Mouse (Mus musculus) limb, embryonic 13.5 days (tissue): ENCODE measurements around the gene Cpsf6. TPM values are rescaled to one million over a fixed set of nuclear protein-coding genes. Genes with fewer than 3 reads are reported as not detected.

Experiments
- ATAC-seq: fragments of 200-750 bp; cut with Nextera tagmentation; 2 replicates; pipeline ENCODE4 v1.8.0; 2017; ENCODE audit warnings: low read depth, moderate number of reproducible peaks, moderate TSS enrichment; ENCODE audit not compliant: low FRiP score
- H3K27ac ChIP-seq: fragments of 300-500 bp; sonication (generic); 2 replicates; pipeline ENCODE4 v1.5.1; 2015; ENCODE audit warnings: inconsistent platforms, mild to moderate bottlenecking, moderate library complexity
- H3K27me3 ChIP-seq: fragments of 300-500 bp; sonication (generic); 2 replicates; pipeline ENCODE4 v1.6.1; 2015; ENCODE audit warnings: mild to moderate bottlenecking, inconsistent platforms
- H3K36me3 ChIP-seq: fragments of 300-500 bp; sonication (generic); 2 replicates; pipeline ENCODE4 v1.6.1; 2015; ENCODE audit warnings: inconsistent platforms, mild to moderate bottlenecking, moderate library complexity
- H3K4me1 ChIP-seq: fragments of 300-500 bp; sonication (generic); 2 replicates; pipeline ENCODE4 v1.6.1; 2015; ENCODE audit warnings: inconsistent platforms
- H3K4me2 ChIP-seq: fragments of 300-500 bp; sonication (generic); replicated peaks from 2 replicates; pipeline ENCODE4 v1.6.1; 2015; ENCODE audit warnings: inconsistent platforms, mild to moderate bottlenecking, moderate library complexity
- H3K4me3 ChIP-seq: fragments of 300-500 bp; sonication (generic); 2 replicates; pipeline ENCODE4 v1.5.1; 2015; ENCODE audit warnings: moderate library complexity, mild to moderate bottlenecking, inconsistent platforms
- H3K9ac ChIP-seq: fragments of 300-500 bp; sonication (generic); 2 replicates; pipeline ENCODE4 v1.6.1; 2015; ENCODE audit warnings: mild to moderate bottlenecking, inconsistent platforms
- H3K9me3 ChIP-seq: fragments of 300-500 bp; sonication (generic); 2 replicates; pipeline ENCODE4 v1.6.1; 2016; ENCODE audit warnings: inconsistent platforms
- WGBS: fragments of 180-500 bp; shearing (Covaris S2); methylation state at CpG from one replicate; pipeline ENCODE4 v1.1.7; 2015; 5-methylcytosine and 5-hydroxymethylcytosine counted together
- polyA plus RNA-seq: library from polyadenylated mRNA; unstranded; fragments of >200 nt; fragmentation: Nextera tagmentation; extraction: Ambion mirVana; gene quantifications from 2 replicates; pipeline ENCODE4 v1.2.1, GENCODE M21; 2015

Cpsf6 gene
- polyA plus RNA-seq, 1 experiment from 2014 or later, result 191 TPM

DNA sequence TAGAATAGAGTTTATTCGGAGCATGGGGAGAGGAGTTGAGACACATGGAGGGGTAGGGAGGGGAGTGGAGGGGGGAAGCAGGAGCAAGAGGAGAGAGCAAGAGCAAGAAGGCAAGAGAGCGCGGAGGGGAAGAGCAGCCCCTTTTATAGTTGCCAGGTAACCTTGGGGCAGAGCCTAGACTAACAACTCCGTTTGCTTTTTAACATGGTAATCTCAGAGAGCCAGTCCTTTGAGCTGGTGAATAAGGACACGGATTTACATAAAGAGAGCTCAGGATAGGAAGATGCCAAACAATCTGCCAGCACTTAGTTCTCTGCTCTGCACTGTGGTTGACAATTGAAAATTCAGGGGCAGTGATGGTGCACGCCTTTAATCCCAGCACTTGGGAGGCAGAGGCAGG, 31.3 kb upstream of the Cpsf6 start:
- Histone ChIP-seq H3K4me1 (no peaks in the 10 kb centered on the region), H3K36me3 (no peaks in the 10 kb centered on the region), H3K27ac (no peak overlapping the region), H3K27me3 (0 out of 2 replicates have a peak, but pooled peaks cover 3% of the 10 kb centered on the region), H3K4me3 (no peak overlapping the region), H3K9ac (no peak overlapping the region), H3K9me3 (no peaks in the 10 kb centered on the region), H3K4me2 (no peak overlapping the region)
- ATAC-seq, result no peak
- 75% methylated on average over 6 of the region's 6 CpGs for WGBS

DNA sequence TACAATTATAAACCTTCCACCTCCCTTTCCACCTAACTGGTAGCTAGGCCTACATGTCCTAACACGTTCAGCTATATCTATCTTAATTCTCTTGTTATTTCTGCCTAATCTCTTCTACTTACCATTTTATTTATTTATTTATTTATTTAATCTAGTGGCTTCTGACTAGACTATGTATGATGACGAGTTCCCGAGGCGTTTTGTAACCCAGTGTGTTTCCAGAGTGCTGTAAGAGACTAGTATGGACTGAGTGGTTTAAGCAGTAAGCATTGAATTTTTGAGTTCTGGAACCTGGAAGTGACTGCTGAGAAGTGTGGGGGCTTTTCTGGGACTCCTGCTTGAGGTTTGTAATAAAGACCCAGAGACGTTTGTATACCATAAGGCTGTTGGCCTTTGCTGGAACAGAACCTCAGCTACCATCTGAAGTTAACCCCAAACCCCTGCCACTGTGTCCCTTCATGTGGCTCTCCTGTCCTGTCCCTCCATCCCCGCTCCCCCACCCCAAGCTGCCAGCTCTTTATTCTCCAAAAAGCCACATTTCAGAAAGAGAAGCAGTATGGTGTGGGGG, 30.8 kb upstream of the Cpsf6 start:
- H3K4me1 ChIP-seq, result no peaks in the 10 kb centered on the region
- 0 out of 2 replicates have a peak, but pooled peaks cover 3% of the 10 kb centered on the region for H3K27me3 ChIP-seq
- no peak overlapping the region for H3K4me2 ChIP-seq
- no peaks in the 10 kb centered on the region for H3K9me3 ChIP-seq
- H3K4me3 ChIP-seq, result no peak overlapping the region
- no peak overlapping the region for H3K9ac ChIP-seq
- ATAC-seq, result no peak
- no peak overlapping the region for H3K27ac ChIP-seq
- WGBS, result 82% methylated on average over 6 of the region's 6 CpGs
- no peaks in the 10 kb centered on the region for H3K36me3 ChIP-seq

DNA sequence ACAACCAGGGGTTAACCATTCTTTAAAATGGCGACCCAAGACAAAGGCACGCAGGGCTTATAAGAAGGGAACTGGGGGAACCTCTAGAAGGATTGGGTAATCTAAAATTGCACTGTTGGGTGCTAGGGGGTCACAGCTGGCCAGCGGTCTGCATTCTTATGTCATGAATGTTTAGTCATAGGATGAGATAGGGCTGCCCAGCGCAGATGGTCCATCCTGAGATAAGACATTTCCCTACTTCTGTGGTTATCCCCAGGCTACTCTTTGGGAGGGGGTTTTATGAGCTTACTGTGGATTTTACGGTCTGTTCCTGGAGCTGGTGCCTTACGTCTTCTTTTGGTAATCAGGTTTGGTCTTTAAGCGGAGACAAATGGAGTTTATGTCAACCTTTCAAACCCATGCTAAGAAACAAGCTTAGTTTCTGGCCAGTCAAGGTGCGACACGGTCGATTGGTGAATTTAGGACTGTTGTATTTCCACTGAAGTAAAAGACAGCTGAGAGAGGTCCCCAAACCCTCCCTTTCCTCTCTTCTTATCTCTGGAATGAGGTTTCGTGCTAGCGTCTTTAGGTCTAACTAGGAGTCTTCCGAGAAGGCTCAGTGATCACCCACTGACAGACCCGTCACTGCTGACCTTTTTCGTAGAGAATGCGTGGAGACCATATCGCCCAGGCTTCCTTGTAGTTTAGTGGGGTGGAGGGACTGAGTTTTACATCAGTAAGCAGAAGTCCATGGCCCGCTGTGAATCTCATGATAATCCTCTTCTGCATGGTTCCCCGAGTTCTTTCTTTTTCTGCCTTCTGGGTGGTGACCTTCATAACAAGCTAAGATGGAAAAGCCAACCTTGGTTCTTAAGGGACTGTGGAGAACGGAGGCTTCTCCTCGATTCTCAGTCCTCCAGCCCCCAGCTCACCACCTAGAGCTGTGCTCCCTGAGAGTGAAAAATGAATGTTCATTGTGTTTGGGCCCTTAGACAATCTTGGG, 29.8 kb upstream of the Cpsf6 start:
- H3K4me1 ChIP-seq, result no peaks in the 10 kb centered on the region
- H3K9me3 ChIP-seq, result no peaks in the 10 kb centered on the region
- H3K4me2 ChIP-seq, result no peak overlapping the region
- no peak overlapping the region for H3K9ac ChIP-seq
- H3K27me3 ChIP-seq, result 0 out of 2 replicates have a peak, but pooled peaks cover 3% of the 10 kb centered on the region
- H3K27ac ChIP-seq, result no peak overlapping the region
- ATAC-seq, result no peak
- H3K36me3 ChIP-seq, result no peaks in the 10 kb centered on the region
- no peak overlapping the region for H3K4me3 ChIP-seq
- 65% methylated on average over 21 of the region's 21 CpGs for WGBS

DNA sequence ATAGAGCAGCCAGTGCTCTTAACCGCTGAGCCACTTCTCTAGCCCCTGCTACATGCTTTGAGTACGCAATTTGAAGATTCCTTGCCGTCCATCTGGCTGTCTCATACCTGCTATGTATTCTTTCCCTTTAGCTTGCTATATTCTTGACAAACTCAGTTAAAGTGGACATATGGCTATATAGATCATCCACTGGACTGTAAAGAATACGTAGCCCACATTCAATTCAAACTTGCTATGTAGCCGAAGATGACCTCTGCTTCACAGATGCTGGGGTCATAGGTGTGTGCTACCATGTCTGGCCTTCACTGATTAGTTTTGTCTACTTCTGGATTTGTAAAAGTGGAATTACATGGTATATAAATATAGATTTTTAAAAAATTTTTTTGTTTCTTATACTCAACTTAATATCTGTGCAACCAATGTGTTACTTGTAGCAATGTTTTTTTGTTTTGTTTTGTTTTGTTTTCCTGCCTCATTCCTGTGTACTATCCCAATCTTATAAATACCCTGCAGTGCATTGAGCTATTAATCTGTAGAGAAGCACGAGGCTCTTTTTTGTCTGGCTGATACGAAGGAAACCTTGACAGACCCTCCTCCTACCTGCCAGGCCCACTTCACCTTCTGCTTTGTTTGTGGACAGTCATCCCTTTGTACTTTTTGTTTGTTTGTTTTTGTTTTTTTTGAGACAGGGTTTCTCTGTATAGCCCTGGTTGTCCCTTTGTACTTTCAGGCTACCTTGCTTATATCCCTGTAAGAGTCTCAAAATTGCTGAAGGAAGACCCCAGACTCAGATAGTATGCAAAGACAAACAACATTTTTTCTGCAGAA, 28.9 kb upstream of the Cpsf6 start:
- no peak overlapping the region for H3K9ac ChIP-seq
- no peaks in the 10 kb centered on the region for H3K36me3 ChIP-seq
- H3K27me3 ChIP-seq, result 0 out of 2 replicates have a peak, but pooled peaks cover 3% of the 10 kb centered on the region
- 80% methylated on average over 7 of the region's 7 CpGs for WGBS
- no peak overlapping the region for H3K4me3 ChIP-seq
- H3K4me1 ChIP-seq, result no peaks in the 10 kb centered on the region
- no peak for ATAC-seq
- no peak overlapping the region for H3K4me2 ChIP-seq
- H3K9me3 ChIP-seq, result no peaks in the 10 kb centered on the region
- no peak overlapping the region for H3K27ac ChIP-seq

DNA sequence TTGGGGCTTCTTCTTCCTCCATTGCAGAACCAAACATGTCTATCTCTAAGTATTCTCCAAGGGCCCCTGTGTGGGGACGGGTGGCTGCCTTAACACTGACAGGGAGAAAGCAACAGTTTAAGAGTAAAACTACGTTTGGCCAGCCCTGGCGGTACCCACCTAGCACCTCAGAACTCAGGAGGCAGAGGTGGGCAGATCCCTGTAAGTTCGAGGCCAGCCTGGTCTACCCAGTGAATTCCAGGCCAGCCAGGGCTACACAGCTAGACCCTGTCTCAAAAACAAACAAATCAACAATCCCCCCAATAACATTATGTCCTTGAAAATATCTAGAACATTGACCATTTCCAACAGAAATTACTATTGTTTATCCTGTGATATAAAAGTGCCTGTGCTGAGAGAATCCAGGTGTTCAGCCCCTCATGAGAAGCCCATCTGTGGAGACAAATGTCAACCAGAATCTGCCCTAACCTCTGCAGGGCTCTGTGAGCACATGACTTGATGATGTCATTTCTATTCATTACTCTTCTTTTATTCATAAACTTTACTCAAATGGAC, 28.0 kb upstream of the Cpsf6 start:
- Histone ChIP-seq H3K36me3 (no peaks in the 10 kb centered on the region), H3K4me1 (no peaks in the 10 kb centered on the region), H3K4me3 (no peak overlapping the region), H3K9me3 (no peaks in the 10 kb centered on the region), H3K9ac (no peak overlapping the region), H3K27ac (no peak overlapping the region), H3K4me2 (no peak overlapping the region), H3K27me3 (0 out of 2 replicates have a peak, but pooled peaks cover 3% of the 10 kb centered on the region)
- WGBS, result 85% methylated on average over 4 of the region's 4 CpGs
- no peak for ATAC-seq

DNA sequence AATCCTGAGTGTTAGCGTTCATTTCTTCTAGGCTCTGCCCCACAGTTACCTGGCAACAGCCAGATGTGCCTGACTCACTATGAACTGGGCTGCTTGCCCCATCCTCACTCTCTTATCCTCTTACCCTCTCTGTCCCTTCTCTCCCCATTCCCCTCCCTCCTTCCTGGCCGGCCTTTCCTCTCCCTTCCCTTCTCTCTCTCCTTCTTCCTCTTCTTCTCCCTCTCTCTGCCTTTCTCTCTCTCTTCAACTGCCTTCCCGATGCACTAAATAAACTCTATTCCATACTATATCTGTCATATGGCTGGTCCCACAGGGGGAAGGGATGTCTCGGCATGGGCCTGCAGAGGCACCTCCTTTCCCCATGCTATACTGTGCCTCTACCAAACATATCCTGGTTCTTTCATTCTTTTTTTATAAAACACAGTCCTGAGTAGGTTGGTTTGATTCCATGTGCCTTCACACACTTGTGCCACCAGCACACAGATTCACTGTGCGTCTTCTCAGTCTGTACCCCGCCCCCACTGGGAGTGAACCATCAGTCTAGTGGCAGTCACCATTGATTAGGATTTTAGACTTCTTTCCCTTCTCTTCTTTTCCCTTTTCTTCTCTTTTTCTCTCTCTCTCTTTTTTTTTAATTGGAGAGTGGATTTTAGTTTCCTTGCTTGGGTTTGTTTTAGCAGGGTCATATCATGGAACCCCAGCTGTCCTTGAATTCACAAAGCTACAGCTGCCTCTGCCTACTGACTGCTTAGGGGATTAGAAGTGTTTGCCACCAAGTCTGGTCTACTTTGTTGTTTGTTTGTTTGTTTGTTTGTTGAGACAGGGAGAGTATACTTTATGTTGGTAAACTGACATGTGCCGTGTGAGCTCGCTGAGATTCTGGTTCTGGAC, 27.3 kb upstream of the Cpsf6 start:
- Histone ChIP-seq H3K4me3 (no peak overlapping the region), H3K27ac (no peak overlapping the region), H3K36me3 (no peaks in the 10 kb centered on the region), H3K4me2 (no peak overlapping the region), H3K4me1 (no peaks in the 10 kb centered on the region), H3K27me3 (0 out of 2 replicates have a peak, but pooled peaks cover 3% of the 10 kb centered on the region), H3K9ac (no peak overlapping the region), H3K9me3 (no peaks in the 10 kb centered on the region)
- 91% methylated on average over 8 of the region's 8 CpGs for WGBS
- ATAC-seq, result no peak

DNA sequence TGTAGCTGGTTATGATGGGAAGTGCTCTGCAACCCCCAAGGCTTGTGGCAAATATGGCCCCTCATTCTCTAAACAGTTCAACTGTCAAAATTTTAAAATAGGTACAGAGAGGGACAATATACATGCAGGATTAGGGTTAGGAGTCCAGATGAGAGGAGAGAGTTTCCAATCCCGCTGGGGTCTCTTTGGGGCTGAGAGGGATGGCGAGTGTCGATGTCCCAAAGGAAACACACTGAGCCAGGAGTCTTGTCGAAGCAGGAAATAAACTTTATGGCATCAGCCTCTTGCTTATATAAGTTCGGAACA, 26.4 kb upstream of the Cpsf6 start:
- no peak overlapping the region for H3K4me2 ChIP-seq
- H3K4me3 ChIP-seq, result no peak overlapping the region
- 65% methylated on average over 5 of the region's 5 CpGs for WGBS
- H3K27ac ChIP-seq, result no peak overlapping the region
- H3K9me3 ChIP-seq, result no peaks in the 10 kb centered on the region
- H3K9ac ChIP-seq, result no peak overlapping the region
- H3K27me3 ChIP-seq, result 0 out of 2 replicates have a peak, but pooled peaks cover 3% of the 10 kb centered on the region
- no peaks in the 10 kb centered on the region for H3K4me1 ChIP-seq
- ATAC-seq, result no peak
- no peaks in the 10 kb centered on the region for H3K36me3 ChIP-seq

DNA sequence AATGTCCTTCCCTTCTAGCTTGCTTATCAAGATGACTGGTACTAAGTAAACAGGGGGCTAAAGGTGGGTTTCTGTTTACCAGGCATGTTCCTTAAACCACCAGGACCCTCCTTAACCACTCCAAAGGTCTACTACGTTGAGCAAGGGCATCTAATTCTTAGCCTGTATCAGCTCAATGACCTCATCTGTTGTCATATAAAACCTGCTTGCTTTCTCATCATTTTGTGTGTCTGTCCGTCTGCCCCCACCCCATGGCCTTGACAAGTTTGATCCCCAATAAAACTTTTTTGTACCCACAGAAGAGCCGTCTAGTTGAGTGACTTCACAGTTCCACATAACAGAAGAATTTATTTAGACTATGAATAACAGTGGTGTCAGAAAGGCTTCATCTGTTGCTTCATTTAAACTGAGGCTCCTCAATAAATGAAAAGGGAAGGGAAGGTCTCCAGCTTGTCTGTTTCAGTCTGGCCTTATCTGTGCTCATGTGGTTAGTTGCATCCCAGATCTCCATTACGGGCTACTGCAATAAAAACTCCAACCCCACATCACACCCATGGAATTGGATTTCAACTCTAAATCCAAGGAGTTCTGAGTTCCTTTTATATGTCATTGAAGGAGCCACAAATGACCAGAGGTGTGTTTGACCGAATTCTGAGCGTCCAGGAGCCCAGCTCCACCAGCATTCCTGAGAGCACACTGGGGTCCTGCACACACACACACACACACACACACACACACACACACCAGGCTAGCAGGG, 25.9 kb upstream of the Cpsf6 start:
- H3K4me2 ChIP-seq, result no peak overlapping the region
- 0 out of 2 replicates have a peak, but pooled peaks cover 3% of the 10 kb centered on the region for H3K27me3 ChIP-seq
- H3K4me3 ChIP-seq, result no peak overlapping the region
- H3K27ac ChIP-seq, result no peak overlapping the region
- WGBS, result 71% methylated on average over 6 of the region's 6 CpGs
- H3K4me1 ChIP-seq, result no peaks in the 10 kb centered on the region
- H3K9ac ChIP-seq, result no peak overlapping the region
- no peak for ATAC-seq
- no peaks in the 10 kb centered on the region for H3K9me3 ChIP-seq
- H3K36me3 ChIP-seq, result no peaks in the 10 kb centered on the region

DNA sequence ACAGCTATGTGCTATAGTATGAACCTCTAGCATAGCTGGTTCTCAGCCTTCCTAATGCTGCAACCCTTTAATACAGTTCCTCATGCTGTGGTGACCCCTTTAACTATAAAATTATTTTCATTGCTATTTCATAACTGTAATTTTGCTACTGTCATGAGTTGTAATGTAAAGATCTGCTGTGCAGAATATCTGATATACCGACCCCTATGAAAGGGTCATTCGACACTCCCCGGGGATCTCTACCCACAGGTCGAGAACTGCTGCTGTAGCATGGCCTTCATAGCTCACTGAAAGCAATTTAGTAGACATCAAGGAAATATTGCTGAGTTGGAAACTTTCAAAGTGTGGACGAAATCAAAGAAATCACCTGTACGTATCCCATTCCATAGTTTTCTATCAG, 24.6 kb upstream of the Cpsf6 start:
- Histone ChIP-seq H3K4me3 (no peak overlapping the region), H3K9me3 (no peaks in the 10 kb centered on the region), H3K9ac (no peak overlapping the region), H3K27ac (no peak overlapping the region), H3K27me3 (0 out of 2 replicates have a peak, but pooled peaks cover 3% of the 10 kb centered on the region), H3K4me2 (no peak overlapping the region), H3K4me1 (no peaks in the 10 kb centered on the region), H3K36me3 (no peaks in the 10 kb centered on the region)
- WGBS, result 83% methylated on average over 6 of the region's 6 CpGs
- ATAC-seq, result no peak

DNA sequence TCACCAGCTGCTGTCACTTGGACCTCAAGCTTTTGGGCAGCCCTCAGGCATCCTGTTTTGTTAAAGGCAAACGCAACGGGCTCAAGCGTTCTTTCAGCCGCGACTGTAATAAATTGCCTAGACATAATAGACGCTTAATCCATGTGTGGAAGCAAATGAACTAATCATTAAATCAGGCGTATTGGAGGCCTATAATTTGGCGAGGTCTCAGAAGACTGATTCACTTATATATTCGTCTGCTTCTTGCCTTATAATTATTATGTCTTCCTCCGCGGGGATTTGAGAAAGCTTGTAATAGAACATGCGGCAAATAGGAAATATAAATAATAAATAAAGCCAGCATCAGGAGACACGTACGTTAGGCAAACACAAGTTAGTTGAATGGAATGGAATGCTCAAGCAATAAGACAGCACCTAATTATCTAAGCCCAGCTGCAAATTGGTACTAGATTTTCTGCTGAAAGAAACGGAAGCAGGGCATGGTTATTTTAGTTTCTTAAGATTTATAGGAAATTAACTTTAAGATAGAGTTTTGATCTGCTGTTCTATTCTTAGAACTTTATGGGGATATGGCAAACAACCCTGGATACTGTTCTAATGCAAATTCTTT, 23.6 kb upstream of the Cpsf6 start:
- Histone ChIP-seq H3K9ac (no peak overlapping the region), H3K4me1 (no peaks in the 10 kb centered on the region), H3K27me3 (0 out of 2 replicates have a peak, but pooled peaks cover 3% of the 10 kb centered on the region), H3K36me3 (no peaks in the 10 kb centered on the region), H3K4me3 (no peak overlapping the region), H3K27ac (no peak overlapping the region), H3K9me3 (no peaks in the 10 kb centered on the region), H3K4me2 (no peak overlapping the region)
- ATAC-seq, result no peak
- WGBS, result 56% methylated on average over 15 of the region's 15 CpGs
